Mouse (Mus musculus) small intestine, adult 10 weeks (tissue): ENCODE measurements around the gene Eras. TPM values are rescaled to one million over a fixed set of nuclear protein-coding genes. Genes with fewer than 3 reads are reported as not detected.

Experiments
- polyA plus RNA-seq: library from polyadenylated mRNA; stranded (reverse); fragments of 350-450 nt; fragmentation: Illumina TruSeq; extraction: RNeasy Lipid Tissue Mini Kit (QIAGEN cat#74804); gene quantifications from one replicate; pipeline ENCODE4 v1.2.3, GENCODE M21; 2014; ENCODE audit warnings: low replicate concordance

Eras gene
- not detected for polyA plus RNA-seq

DNA sequence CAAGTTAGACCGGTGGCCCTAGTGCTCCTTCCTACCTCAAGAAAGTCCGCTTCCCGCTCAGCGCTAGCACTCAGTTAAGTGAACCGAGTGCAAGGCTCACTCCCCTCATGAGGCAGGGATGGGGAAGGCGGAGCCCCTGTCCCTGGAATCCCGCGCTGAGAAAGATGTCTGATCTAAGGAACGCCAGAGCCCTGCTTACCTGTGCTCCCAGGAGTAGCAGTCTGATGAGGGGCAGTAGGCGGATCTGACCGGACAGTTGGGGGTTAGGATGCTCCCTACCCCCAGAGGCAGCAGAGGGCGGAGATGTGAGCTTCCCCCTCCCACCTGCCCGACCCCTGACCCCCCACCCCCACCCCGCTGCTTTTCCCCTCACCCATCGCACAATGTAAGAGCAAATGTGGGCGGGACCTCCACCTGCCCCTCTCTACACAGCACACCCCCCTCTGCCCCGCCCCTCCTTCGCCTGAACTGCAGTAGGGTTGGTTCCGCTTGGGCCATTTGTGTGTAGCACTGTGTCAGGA is at the start of gene Eras:
Gene Eras, minus strand, starts transcription at position 338 of the 521 bp plus-strand sequence.

DNA sequence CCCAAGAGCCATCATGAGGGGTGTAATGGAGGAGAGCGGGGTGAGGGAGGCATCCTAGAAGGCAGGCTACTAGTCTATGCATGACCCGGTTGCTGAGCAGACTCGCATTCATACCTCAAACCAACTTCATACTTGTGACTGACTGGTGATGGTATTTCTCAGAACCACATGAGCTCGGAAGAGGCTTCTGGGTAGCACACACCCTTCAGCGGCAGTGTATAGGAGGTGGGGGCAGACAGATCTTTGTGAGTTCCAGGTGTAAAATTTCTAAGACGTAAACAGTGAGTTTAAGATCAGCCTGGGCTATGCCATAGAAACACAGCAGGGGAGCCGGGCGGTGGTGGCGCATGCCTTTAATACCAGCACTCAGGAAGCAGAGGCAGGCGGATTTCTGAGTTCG is 49.5 kb upstream of the Eras start, which contains the start of gene Gata1:
Gene Gata1, minus strand, starts transcription at position 180 of the 400 bp plus-strand sequence.

DNA sequence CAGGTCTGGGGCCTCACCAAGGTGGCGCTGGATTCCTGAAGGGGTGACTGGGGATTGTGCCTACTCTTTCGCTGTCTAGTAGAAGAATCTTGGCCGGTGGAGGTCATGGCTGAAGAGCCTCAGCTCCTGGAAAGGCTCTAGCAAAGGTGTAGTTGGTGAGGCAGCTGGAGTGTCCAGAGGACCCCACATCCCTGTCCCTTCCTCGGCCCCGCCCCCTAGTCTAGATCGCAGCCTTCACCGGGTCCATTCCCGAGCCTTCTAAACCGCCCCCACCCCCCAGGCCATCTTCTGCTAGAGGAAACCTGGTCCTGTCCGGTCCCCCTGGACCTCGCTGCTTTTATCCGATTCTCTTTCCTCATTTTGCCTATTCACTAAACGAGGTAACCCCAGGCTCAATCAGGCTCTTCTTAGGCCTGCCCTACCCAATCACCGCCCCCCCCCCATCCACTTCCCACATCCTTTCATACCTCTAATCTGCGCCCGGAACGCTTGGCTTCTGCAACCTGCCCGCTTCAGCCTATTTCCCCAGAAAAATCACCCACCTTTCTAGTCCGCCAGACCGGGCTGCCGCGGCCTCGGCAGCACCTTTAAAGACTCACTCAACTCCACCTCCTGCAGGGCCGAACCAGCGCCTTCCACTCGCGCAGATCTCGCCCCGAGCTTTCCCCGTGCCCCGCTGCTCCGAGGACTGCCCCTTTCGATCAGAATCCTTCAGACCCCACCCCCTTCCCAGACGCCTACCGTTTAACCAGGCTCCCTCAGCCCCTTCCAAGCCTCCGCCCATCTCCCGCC is 18.9 kb upstream of the Eras start, which contains the start of gene Hdac6:
Gene Hdac6, minus strand, starts transcription at position 782 of the 792 bp plus-strand sequence.

DNA sequence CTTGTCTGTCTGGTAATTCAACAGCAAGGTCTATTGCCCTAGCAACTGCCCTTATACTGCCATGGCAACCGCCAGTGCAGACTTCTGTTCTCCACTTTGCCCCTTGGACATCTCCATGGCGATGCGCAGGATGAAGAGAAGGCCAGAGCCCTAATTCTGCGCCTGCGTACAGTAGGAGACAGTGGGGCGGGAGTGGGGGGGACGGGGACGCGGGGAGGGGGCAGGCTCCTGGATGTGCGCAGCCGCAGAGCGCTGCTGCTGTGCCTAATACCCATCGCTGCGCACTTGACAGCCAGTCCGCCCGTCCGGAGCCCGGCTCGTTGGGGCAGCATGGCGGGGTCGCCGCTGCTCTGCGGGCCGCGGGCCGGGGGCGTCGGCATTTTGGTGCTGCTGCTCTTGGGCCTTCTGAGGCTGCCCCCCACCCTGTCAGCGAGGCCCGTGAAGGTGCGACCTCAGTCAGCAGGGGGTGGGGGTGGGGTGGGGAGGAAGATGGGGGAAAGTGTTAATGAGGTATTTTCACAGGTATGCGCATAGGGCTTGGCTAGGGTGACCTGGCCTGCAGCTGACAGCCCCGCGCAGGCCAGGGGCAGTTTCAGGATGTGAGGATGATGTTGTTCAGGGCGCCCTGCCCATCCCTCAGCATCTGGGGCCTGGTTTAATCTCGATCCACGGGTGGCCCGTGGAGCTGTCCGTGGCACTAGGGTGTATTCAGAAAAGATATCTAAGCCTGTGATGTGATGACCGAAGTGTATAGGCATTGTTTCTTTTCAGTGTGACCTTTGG is 8.6 kb downstream of the Eras start, which contains the start of gene Pcsk1n:
Gene Pcsk1n, plus strand, starts transcription at position 222 of the 783 bp plus-strand sequence.

DNA sequence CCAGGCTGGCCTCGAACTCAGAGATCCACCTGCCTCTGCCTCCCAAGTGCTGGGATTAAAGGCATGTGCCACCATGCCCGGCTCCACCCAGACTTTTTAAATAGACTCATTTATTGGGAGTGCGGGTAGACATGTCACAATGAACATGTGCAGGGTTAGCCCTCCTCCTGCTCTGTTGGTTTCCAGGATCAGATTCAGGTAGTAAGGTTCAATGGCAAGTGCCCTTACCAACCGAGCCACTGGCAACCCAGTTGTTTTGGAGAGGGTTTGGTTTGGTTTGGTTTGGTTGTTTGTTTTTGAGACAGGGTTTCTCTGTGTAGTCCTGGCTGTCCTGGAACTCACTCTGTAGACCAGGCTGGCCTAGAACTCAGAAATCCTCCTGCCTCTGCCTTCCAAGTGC is 19.2 kb downstream of the Eras start, which contains the start of gene Gm10490:
Gene Gm10490, plus strand, starts transcription at position 301 of the 400 bp plus-strand sequence.

DNA sequence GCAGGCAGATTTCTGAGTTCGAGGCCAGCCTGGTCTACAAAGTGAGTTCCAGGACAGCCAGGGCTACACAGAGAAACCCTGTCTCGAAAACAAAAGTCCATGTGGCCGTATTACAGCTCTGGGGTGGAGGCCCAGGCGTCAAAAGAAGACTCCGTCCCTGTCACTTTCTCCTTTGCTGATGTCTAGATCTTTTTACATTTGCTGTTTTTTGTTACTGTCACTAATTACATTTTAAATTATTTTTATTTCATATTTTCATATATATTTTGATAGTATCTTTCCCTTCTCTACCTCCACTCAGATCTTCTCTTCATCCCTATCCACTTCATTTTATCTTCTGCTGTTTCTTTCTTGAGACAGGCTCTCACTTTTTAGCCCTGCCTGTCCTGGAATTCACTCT is 20.7 kb downstream of the Eras start, which contains the start of gene Gm10491:
Gene Gm10491, minus strand, starts transcription at position 101 of the 400 bp plus-strand sequence.

DNA sequence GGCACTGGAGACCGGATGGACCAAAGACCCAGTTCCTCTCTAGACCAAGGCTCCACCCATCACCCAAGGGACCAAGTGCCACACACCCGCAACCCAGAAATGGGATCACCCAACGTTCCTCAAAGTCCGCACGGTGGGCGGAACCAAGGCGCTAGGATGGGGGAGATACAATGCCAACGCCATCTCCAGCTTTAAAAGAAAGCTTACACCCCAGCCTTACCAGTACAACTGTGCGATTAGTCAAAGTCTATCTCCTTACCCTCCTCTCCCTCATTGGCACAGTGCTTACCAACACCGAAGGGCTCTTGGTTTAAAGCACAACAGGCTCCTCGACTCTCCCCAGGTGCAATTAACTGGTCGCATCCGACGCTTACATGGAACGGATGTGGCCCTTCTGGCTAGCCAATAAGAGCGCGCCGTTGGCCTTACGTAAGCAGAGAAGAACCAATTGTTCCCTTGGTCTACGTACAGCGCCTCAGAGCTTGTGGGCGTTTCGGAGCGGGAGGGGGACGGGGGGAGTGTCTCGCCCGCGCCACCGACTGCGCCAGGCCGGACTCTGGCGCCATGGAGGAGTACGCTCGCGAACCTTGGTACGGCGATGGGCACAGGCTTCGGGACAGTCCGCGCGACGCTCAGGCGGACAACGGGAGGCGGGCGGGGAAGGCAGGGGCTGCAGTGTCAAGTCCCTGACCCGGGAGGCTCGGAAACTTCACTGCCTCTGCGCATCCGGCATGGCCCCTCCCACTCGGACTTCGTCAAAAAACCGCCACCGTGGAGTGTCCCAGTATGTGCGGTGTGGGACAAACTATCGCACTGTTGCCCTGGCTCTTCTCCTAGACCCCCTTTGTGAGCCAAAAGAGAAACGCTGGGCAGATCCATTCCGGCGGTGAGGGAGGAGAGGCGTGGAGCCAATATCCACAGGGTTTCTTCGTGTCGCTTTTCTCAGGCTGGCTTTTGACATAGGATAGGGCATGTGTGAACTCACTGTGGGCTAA is 29.2 kb downstream of the Eras start, which contains the start of the genes Pqbp1 and Timm17b:
Gene Pqbp1, minus strand, starts transcription at position 390 of the 995 bp plus-strand sequence.
Gene Timm17b, plus strand, starts transcription at position 478 of the 995 bp plus-strand sequence.

DNA sequence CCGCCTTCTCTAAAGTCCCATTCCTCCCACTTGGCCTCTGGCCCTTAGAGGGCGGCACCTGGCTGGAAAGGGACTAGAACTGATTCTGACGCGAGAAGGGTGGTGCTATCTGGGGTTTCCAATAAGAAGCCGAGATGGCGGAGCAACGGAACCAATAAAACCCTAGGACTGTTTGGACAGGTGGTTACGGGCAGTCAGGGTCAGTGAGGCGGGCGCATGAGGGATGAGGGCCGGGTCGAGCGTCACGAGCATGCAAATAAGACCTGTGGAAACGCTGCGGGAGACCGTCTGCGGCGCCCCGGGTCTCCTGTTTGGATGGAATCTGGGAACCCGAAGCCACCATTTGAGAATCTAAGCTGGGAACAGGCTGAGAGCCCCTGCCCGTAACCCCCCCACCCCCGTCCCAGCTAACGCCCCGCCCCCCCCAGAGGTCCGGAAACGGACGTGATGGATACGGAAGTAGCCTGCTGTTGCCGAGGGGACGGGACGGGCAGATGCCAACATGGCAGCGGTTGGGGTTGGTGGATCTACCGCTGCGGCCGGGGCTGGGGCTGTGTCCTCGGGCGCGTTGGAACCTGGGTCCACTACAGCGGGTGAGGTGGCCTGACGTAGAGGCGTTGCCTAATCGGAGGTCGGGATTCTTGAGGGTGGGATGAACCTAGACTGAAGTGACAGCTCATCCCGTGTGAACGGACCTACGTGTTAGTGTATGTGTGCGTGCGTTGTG is 44.4 kb downstream of the Eras start, which contains the start of gene Slc35a2:
Gene Slc35a2, plus strand, starts transcription at position 188 of the 727 bp plus-strand sequence.

DNA sequence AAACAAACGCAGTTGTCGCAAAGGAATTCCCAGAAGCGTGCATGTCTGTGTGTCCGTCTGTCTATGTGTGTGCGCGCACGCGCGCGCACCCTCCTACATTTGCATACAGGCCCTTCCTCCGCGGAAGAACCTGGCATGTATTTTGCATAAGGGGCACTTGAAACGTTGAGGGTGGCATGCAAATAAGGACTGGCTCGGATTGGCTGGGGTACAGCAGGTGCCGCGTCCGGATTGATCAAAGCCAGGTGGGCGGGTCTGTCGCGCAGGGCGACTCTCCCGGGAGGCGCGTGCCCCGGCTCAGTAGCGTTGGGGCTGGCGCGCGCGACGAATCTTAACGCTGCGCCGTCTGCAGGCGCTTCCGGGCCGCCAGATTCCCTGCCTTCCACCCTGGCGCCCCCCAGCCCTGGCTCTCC is 50.4 kb downstream of the Eras start, which contains the start of gene Pim2:
Gene Pim2, plus strand, starts transcription at position 256 of the 413 bp plus-strand sequence.

Other genes starting within 250 kb of the Eras start
- gene Magix, start 247.4 kb downstream of the Eras start, polyA plus RNA-seq, result 0.33 TPM
- 33.0 TPM for gene Gpkow, start 231.5 kb downstream of the Eras start, polyA plus RNA-seq
- 3.8 TPM for gene Wdr45, start 214.3 kb downstream of the Eras start, polyA plus RNA-seq
- gene Gm45208, start 206.4 kb downstream of the Eras start, polyA plus RNA-seq, result not detected
- gene Praf2, start 200.2 kb downstream of the Eras start, polyA plus RNA-seq, result 12.1 TPM
- gene Ccdc120, start 177.7 kb downstream of the Eras start, polyA plus RNA-seq, result 4.6 TPM
- gene Tfe3, start 166.0 kb downstream of the Eras start, polyA plus RNA-seq, result 3.7 TPM
- gene Gripap1, start 138.8 kb downstream of the Eras start, polyA plus RNA-seq, result 21.4 TPM
- gene Kcnd1, start 106.3 kb downstream of the Eras start, polyA plus RNA-seq, result 0.89 TPM
- 26.6 TPM for gene Otud5, start 87.2 kb downstream of the Eras start, polyA plus RNA-seq
- gene Pim2, start 50.3 kb downstream of the Eras start, polyA plus RNA-seq, result 3.7 TPM
- gene Slc35a2, start 44.6 kb downstream of the Eras start, polyA plus RNA-seq, result 6.4 TPM
- 5.5 TPM for gene Pqbp1, start 29.3 kb downstream of the Eras start, polyA plus RNA-seq
- gene Timm17b, start 29.2 kb downstream of the Eras start, polyA plus RNA-seq, result 1.5 TPM
- not detected for gene Gm10491, start 20.8 kb downstream of the Eras start, polyA plus RNA-seq
- gene Gm10490, start 19.1 kb downstream of the Eras start, polyA plus RNA-seq, result not detected
- gene Pcsk1n, start 8.8 kb downstream of the Eras start, polyA plus RNA-seq, result not detected
- gene Hdac6, start 19.3 kb upstream of the Eras start, polyA plus RNA-seq, result 0.30 TPM
- gene Gata1, start 49.5 kb upstream of the Eras start, polyA plus RNA-seq, result not detected
- 1,103 TPM for gene Glod5, start 89.9 kb upstream of the Eras start, polyA plus RNA-seq
- gene Suv39h1, start 146.2 kb upstream of the Eras start, polyA plus RNA-seq, result 8.6 TPM
- 0.59 TPM for gene Was, start 161.9 kb upstream of the Eras start, polyA plus RNA-seq
- gene Wdr13, start 204.3 kb upstream of the Eras start, polyA plus RNA-seq, result 60.9 TPM
- gene Rbm3, start 217.3 kb upstream of the Eras start, polyA plus RNA-seq, result 554 TPM
- not detected for gene Tbc1d25, start 247.6 kb upstream of the Eras start, polyA plus RNA-seq